ENCODE assay signal across 16 mouse cellular contexts in the genomic region with DNA sequence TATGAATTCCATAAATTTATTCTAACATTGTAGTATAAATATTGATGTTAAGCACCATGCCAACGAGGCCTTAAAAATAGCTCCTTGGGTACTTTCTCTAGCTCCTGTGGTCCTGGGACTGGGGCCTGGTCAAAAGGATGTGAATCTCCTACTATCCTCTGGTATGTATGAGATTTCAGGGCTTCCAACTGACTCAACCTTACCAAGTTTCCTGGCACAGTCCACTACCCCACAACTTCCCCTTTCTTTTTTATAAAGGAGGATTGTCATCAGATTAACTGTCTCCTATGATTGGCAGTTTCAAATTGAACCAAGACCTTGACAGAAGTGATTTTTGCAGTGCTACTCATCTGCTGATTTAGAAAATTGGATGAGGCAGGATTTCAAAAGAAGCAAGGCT.
"Had no signal": no experiment of that assay in that cellular context is flagged by ENCODE, and none has a peak within 500 bp of the region (broad histone marks: within the 10 kb centered on the region; RNA-seq: fewer than 3 reads in every experiment).

No protein-coding gene starts in this region.

- H3K9me3 ChIP-seq: megakaryocyte, embryonic 14.5 days had no signal

- H3K27ac ChIP-seq: liver, embryonic 14.5 days; macrophage; neural tube, embryonic 13.5 days had no signal

- ATAC-seq: midbrain, embryonic 16.5 days had no signal

- H3K4me1 ChIP-seq: megakaryocyte, embryonic 14.5 days; neural tube, embryonic 13.5 days had no signal

- H3K27me3 ChIP-seq: megakaryocyte, embryonic 14.5 days; neural tube, embryonic 13.5 days had no signal

- H3K4me2 ChIP-seq: lung, embryonic 14.5 days; midbrain, embryonic 11.5 days; neural tube, embryonic 13.5 days had no signal

- DNase-seq: lung, adult 18-20 months; lung, embryonic 14.5 days; lung, postnatal 14 days; lung, postnatal 36 days; midbrain, embryonic 14.5 days; right cerebral cortex, postnatal 14 days; thymus, adult 18-20 months; thymus, postnatal 14 days; thymus, postnatal 36 days had no signal

- H3K36me3 ChIP-seq: neural tube, embryonic 13.5 days had no signal

- H3K9ac ChIP-seq: liver, embryonic 14.5 days; lung, embryonic 14.5 days; neural tube, embryonic 13.5 days had no signal

- H3K4me3 ChIP-seq: megakaryocyte, embryonic 14.5 days; myocyte; neural tube, embryonic 13.5 days had no signal
